Mouse (Mus musculus) ovary, postnatal 10 days (tissue): ENCODE results near the gene Sox15.
A peak's percentile ranks its signal among the peaks of the same experiment; 100 is the strongest.
"Not testable (repeated sequence)": the region's sequence is repeated elsewhere in the genome, so short reads cannot be mapped to it uniquely, and the experiment has no call there.

ENCODE experiments used
- DNase-seq: peaks from one replicate; pipeline ENCODE4 v3.0.0; 2022; ENCODE audit warnings: low spot score

Gene Sox15

DNA sequence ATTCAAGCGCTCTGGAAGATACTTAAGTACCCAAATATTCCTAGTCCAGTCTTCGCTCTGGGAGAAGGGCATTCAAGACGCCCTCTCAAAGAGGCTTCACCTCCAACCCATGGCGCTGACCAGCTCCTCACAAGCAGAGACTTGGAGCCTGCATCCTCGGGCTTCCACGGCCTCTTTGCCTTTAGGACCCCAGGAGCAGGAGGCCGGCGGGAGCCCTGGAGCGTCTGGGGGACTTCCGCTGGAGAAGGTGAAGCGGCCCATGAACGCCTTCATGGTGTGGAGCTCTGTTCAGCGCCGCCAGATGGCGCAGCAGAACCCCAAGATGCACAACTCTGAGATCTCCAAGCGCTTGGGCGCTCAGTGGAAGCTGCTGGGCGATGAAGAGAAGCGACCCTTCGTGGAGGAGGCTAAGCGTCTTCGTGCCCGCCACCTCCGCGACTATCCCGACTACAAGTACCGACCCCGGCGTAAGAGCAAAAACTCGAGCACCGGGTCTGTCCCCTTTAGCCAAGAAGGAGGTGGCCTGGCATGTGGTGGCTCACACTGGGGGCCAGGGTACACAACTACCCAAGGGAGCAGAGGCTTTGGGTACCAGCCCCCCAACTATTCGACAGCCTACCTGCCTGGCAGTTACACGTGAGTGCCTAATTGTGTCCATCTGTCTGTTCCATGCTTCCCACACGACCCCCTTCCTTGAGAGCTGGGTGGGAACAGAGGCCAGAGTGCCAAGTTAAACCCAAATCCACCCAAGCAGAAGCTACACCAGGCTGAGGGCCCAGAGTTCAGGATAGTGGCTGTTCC, at the start of gene Sox15:
Sox15 (plus strand) TSS at position 51 of the 801 bp plus-strand sequence.
- no peak for DNase-seq

DNA sequence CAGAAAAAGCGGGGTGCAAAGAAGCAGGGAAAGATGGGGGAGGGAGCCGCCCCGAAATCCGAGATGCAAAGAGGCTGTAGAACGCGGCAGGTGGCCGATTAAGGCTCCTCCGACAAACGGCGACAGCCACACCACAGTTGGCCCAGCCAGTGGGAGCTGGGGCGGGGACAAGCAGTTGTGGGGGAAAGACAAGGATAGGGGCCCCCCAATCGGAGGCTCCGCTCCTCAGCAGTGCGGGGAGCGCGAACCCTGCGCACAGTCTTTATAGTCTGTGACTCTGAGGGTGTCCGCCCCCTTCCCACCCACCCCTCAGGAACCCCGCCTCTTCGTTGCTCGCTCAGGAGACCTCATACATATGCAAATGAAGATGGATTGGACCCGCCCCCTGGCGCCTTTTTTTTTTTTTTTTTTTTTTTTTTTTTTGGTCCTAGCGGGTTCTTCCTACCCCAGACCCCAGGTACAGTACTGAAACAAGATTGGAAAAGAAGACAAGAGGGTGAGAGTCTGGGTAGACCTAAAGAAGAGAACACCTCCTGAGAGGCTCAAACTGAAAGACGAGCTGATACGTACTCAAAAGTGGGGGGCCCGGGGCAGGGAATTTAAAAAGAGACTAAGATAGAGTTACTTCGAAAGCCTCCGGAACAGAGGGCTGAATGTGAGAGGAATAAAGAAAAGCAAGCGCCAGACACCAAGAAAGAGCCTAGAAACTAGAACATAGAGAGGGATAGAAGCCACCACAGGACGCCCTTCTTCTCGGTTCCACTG, 49.2 kb upstream of the Sox15 start, which contains the start of gene Atp1b2:
Atp1b2 (minus strand) TSS at position 217 of the 765 bp plus-strand sequence.
- DNase-seq = peak; percentile 63

DNA sequence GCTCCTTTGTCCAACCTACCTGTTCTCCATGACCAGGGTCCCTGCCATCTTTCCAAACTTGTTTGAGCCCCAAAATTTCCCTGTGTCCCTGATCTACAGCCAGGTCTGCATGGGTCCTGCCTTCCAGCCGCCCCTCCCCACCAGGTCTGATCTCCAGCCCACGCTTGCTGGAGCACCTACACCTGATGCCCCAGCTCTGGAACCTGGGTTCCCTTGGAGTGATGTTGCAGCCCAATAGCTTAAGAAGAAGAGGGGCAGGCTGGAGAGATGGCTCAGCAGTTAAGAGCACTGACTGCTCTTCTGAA, 48.7 kb upstream of the Sox15 start:
- no peak for DNase-seq

DNA sequence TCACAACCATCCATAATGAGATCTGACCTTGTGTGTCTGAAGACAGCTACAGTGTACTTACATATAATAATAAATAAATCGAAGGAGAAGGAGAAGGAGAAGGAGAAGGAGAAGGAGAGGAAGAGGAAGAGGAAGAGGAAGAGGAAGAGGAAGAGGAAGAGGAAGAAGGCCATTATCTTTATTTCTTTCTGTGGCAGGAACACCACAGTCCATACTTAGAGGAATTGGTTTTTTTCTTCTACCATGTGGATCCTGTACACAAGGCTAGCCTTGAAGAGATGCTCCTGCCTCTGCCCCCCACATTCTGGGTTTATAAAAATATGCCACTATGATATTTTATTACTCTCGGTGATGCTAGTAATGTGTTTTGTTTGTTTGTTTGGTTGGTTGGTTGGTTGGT, 48.3 kb upstream of the Sox15 start:
- no peak for DNase-seq

DNA sequence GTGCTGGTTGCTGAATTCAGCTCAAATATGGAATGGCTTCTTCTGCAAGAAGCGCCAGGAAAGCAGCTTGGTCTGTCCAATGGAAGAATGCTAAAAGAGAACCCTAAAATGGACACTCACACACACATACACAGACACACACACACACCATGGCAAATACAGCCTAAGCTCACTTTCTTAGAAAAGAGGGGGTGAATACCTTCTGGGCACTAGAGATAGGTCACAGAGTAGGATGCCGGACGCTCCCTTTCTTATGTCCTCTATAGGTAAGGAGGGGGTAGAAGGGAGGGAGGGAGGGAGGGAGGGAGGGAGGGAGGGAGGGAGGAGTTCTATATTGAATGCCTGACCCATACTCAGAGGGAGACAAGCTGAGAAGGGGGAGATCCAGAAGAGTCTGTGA, 46.6 kb upstream of the Sox15 start:
- no peak for DNase-seq

DNA sequence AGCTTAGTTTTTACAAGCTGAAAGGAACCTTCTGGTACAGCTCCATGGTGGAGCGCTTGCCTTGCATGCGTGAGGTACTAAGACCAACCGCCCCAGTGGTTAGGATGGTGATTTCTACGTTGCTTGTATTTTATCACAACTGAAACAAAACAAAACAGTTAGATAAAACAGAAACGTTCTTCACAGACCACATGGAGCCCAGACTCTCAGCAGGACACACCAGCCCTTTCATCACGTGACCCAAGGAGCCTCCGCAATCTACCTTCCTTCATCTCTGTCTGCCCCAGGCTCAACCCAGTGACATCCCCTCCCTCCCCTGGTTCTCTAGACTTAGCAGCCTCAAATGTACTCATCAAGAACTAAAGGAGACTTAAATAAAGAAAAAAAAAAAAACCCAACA, 45.7 kb upstream of the Sox15 start:
- no peak for DNase-seq

DNA sequence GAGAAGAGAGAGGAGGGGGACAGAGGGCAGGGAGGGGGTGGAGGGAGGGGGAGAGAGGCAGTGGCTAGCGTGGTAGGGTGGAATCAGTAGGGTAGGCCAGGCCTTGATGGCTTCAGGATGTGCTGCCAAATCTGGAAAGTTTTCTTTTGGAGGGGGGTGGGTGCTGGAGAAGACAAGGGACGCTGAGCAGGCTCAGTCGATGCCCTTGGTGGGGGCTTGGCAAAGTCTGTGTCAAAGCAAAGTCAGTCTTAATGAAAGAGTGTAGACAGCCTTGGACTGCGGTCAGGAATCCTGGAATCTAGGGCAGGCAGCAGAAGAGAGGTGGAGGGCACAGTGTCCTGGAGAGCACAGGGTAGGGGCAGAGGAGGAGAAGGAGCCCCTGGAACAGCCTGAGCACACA, 44.2 kb upstream of the Sox15 start:
- DNase-seq = no peak

DNA sequence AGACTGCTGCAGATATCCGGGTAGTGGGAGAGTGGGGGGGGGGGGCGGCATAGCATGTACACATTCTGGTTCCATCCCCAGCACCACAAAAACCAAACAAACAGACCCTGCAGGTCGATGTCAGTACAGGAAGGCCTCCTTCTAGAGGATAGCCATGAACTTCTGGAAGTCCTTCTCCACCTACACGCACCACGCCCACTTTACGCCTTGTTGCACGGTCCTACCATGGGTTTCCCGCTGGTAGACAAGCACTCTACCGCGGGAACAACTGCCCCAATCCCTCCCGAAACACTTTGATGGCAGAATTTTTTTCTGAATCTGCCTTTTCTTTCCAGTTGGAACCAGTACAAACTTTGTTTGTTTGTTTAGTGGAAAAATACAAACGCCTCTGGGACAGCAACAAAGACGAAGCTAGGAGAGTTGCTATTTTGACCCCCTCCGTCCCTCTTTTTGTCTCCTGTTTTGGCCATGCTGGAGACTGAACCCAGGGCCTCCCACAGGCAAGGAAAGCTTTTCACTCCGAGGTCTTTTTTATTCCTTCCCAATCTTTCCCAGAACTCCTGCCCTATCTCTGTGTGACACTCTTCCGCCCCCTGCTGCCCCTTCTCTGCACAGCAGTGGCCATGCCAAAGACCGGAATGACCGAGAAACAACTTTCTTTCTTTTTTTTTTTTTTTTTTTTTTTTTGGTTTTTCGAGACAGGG, 41.4 kb upstream of the Sox15 start:
- no peak for DNase-seq

DNA sequence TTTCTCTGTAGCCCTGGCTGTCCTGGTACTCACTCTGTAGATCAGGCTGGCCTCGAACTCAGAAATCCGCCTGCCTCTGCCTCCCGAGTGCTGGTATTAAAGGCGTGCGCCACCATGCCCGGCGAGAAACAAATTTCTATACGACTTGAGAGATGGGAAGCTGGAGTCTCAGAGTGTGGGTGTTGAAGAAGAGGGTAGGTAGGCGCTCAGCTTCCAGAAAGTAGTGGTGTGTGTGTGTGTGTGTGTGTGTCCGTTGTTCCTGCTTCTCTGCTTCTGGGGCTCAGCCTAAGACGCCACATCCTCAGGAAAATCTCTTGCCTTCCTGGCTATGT, 40.9 kb upstream of the Sox15 start:
- not testable (repeated sequence) for DNase-seq

DNA sequence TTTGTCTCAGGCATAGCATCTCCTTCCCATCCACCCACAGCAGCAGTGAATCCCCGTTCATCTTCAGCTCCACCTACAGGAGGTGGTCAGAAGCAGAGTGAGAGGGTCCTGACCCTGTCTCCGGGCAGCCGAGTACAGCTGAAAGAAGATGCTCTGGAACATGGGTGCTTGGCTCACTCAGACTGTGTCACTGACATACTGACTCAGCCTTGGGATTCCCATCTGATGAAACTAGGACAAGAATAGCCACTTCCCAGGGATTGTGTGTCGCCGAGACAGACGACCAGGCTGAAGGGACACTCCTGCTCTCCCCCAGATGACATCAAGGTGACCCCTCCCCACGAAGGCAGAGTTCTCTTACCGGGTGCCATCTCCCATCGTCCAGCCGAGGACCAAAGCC, 38.3 kb upstream of the Sox15 start:
- DNase-seq = no peak

DNA sequence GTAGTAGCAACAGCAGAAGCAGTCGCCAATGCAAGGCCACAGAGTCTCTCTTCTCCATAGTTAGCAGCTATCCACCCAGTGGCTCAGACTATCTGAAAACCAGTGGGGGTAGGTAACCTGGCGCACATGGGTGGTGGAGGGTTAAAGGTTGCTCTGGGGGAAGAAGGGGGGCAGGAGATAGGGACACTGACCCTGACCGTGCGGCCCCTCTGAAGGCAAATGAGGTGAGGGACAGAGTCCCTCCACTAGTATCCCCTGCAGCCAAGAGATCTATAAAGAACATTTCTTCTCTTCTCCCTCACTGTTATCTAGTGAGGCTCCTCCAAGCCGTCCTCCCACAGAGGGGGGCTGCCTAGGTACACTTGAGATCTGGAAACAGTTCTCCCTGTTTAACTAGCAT, 37.3 kb upstream of the Sox15 start, which contains the start of gene Shbg:
Shbg (minus strand) TSS at position 101 of the 400 bp plus-strand sequence.
- no peak for DNase-seq

DNA sequence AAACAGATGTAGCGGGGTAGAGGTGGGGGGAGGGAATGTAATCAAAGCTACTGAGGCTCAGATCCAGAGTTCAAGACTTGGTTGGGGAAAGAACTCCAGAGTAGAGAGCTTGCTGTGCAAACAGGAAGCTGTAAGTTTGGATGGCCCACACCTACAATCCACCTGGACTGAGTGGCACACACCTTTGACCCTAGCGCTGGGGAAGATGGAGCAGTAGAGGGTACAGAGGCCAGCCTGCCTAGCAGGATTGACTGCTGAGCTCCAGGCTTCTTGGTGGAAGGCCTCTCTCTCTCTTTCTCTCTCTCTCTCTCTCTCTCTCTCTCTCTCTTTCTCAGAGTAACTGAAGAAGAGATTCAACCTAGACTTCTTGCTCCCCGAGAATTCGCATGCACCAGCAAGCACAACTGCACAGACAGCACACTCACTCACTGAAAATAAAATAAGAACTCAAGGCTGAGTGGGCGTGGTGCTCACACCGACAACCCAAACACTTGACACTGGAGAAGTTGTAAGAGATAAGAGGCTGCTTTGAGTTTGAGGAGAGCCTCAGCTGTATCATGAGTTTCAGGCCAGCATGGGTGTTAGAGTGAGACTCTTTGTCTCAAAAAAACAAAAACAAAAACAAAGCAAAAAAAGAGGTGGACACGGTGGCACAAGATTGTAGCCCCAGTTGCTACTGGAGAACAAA, 34.6 kb upstream of the Sox15 start:
- DNase-seq = no peak

DNA sequence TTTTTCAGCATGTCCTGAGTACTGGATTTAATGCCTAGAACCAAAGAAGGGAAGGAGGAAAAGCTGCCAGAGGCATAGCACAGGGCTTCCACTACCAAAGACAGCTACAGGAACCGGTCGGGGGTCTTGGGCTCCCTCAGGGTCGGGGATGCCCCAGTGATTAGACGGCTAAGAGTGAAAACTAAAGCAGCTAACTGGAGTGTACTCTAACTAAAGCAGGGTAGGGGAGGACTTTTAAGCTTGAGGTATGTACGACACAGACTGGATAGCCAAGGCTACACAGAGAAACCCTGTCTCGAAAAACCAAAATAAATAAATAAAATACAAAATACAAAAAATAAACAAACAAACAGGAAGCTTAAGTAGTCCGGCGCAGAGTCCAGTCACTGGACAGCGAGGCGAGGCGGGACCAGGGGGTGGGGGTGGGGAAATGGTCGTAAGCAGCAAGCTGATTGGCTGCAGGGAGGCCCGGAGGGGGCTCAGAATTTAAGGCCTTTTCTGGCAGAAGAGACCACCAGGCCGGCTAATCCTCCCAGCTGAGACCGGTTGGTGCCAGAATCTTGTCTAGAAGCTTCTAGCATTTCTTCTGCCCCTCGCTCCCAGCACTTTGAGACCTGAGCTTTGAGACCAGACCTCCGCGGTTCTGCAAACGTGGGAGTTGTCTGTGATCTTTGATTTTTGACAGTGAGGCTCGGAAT, 33.4 kb upstream of the Sox15 start, which contains the start of gene Sat2:
Sat2 (plus strand) TSS at position 454 of the 698 bp plus-strand sequence.
- no peak for DNase-seq

DNA sequence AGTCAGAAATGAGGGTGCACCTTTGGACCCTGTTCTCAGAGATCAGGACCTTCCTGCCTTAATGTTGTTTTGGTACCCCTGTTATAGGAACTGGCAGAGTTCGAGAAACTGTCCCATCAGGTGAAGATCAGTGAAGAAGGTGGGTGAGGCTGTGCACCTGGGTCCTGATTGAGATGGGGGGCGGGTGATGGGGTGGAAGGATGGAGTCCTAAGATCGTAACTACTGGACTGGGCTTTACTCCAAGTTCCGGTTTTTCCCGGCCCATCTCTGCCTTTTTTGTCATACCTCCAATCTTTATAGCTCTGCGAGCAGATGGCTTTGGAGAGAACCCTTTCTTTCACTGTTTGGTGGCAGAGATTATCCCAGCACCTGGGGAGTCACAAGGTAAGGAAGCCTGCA, 32.7 kb upstream of the Sox15 start:
- DNase-seq = no peak

DNA sequence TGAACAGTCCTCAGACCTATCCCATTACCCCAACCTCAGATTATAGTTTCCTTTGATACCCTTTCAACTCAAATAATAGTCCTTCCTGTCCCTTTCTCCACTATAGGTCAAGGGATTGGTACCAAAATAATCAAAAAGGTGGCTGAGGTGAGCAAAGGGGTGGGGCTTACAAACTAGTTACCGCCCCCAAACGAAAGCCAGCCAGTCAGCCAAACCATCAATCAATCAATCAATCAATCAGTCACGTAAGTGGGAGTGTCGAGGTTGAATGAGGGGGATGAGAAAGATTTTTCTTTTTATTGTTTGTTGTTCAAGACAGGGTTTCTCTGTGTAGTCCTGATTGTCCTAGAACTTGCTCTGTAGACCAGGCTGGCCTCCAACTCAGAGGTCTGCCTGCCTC, 32.1 kb upstream of the Sox15 start:
- no peak for DNase-seq

DNA sequence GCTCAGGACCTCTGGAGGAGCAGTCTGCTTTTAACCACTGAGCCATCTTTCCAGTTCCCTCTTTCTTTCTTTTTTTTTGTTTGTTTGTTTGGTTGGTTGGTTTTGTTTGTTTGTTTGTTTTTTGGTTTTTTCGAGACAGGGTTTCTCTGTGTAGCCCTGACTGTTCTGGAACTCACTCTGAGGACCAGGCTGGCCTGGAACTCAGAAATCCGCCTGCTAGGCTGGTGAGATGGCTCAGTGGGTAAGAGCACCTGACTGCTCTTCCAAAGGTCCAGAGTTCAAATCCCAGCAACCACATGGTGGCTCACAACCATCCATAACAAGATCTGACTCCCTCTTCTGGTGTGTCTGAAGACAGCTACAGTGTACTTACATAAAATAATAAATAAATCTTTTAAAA, 30.8 kb upstream of the Sox15 start:
- not testable (repeated sequence) for DNase-seq

DNA sequence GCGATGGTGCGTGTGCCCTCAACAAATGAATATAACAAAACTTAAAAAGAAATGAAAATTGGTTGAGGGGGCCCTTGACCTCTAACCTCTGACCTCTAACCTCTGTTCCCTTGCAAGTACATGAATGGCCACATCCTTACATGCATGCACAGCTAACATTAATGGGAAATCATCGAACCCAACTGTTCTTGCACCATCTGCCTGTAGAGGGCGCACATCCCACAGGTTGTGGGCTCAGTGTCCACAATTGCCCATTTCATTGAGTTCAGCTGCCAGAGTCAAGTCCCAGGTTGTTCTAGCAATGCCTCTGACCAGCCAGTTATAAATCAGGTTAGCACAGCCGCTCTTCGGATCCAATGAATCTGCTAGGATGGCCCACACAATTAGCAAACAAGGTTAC, 26.8 kb upstream of the Sox15 start:
- no peak for DNase-seq

DNA sequence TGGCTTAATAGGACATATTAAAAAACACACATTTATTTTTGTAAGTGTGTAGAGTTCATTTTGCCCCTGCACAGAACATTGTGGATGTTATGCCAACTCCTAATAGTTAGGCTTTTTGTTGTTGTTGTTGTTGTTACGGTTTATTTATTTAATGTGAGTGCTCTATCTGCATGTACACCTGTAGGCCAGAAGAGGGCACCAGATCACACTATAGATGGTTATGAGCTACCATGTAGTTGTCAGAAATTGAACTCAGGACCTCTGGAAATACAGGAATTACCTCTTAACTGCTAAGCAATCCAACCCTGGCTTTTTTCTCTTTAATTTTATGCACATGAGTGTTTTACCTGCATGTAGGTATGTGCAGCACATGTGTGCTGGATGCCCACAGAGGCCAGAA, 25.3 kb upstream of the Sox15 start:
- DNase-seq = no peak

DNA sequence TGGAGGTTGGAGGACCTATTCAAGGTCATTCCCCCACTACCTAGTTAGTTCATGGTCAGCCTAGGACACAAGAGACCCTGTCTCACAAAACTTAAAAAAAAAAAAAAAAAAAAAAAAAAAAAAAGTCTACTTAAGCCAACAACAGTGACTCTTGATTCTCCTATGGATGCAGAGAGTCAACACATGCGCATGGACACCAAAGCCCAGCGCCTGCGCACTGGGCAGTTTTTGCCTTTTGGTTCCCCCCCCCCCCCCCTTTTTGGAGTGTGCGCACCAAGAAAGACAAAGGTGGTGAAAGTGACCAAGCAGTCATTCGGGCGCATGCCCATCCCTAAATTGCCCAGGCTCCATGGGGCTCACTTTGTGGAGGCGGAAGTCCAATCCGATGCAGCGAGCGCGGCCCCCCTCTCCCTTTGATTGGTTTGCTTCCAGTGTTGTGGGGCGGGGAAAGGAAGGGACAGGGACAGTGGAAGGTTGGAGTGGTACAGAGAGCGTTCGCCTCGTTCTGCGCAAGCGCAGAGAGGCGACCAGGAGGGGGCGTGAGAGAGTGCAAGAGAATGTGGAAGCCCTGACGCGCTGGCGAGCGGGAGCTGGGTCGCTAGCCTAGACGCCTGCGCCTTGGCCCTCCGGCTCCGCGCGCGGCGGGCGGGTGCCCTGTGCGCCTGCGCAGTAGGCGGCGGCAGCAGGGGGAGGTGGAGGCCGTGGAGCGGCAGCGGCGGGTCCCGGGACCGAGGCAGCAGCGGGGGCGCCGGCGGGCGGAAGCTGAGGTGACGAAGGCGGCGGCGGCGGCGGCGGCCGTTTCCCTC, 22.6 kb upstream of the Sox15 start, which contains the start of gene Fxr2:
Fxr2 (plus strand) TSS at position 707 of the 806 bp plus-strand sequence.
- DNase-seq = peak; percentile 99

DNA sequence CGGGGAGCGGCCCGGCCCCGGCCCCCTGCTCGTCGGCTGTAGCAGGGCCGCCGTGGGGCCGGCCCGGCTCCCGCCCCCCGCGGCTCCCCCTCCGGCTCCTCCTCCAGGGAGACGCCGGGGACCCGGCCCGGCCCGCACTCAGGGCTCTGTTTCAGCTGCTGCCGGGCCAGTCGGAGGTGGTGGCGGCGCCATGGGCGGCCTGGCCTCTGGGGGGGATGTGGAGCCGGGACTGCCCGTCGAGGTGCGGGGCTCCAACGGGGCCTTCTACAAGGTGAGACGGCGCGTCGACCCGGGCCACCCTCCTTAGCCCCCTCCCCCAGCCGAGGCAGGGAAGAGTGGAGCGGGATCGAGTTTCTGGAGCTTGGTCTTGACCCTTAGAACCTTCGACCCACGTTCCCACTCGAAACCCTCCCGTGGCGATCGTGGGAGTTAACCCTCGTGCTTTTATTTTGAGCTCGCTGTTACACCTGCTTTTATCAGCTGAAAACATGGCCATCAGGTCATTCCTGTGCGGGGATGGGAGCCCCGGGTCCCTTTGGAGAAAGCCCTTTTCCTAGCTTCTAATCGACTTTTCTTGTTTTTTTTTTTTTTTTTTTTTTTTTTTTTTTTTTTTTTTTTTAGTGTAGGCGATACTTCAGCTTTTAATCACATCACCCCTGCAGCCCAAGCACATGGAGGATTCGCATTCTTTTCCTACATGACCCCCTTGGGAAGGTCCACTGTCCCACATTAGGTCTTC, 21.8 kb upstream of the Sox15 start:
- DNase-seq = no peak
